Mouse (Mus musculus): Measurements from ENCODE around the gene Lrrc43. TPM values are rescaled to one million over a fixed set of nuclear protein-coding genes. Genes with fewer than 3 reads are reported as not detected.
A peak's percentile ranks its signal among the peaks of the same experiment; 100 is the strongest.
"Not testable (repeated sequence)": the region's sequence is repeated elsewhere in the genome, so short reads cannot be mapped to it uniquely, and the experiment has no call there.

Gene Lrrc43
- total RNA-seq (2022): not detected

GRCm38 (mm10) chr5:123489112-123489785 is at the start of gene Lrrc43, which contains the start of gene Il31:
Gene Lrrc43 (plus strand): TSS chr5:123489305.
Gene Il31 (minus strand): TSS chr5:123489489.
- no peak for DNase-seq

GRCm38 (mm10) chr5:123439312-123439711 is 49.8 kb upstream of the Lrrc43 start:
- DNase-seq: no peak

GRCm38 (mm10) chr5:123439941-123440340 is 49.2 kb upstream of the Lrrc43 start:
- no peak for DNase-seq

GRCm38 (mm10) chr5:123440664-123441063 is 48.4 kb upstream of the Lrrc43 start:
- no peak for DNase-seq

GRCm38 (mm10) chr5:123442283-123442682 is 46.8 kb upstream of the Lrrc43 start:
- no peak for DNase-seq

- DNase-seq: peak; percentile 36
These were observed 45.0 kb upstream of the Lrrc43 start for GRCm38 (mm10) chr5:123444069-123444468.

- no peak for DNase-seq
These were observed 44.2 kb upstream of the Lrrc43 start for GRCm38 (mm10) chr5:123444849-123445334.

GRCm38 (mm10) chr5:123451886-123452285 is 37.2 kb upstream of the Lrrc43 start:
- no peak for DNase-seq

- no peak for DNase-seq
These were observed 27.7 kb upstream of the Lrrc43 start for GRCm38 (mm10) chr5:123461420-123461819.

- DNase-seq: no peak
These were observed 24.5 kb upstream of the Lrrc43 start for GRCm38 (mm10) chr5:123464638-123465037.

- no peak for DNase-seq
These were observed 18.2 kb upstream of the Lrrc43 start for GRCm38 (mm10) chr5:123470784-123471400.

GRCm38 (mm10) chr5:123473817-123474216 is 15.3 kb upstream of the Lrrc43 start:
- DNase-seq: no peak

- no peak for DNase-seq
These were observed 1.3 kb upstream of the Lrrc43 start for GRCm38 (mm10) chr5:123487659-123488395.

GRCm38 (mm10) chr5:123489935-123490334 is 830 bp downstream of the Lrrc43 start:
- no peak for DNase-seq

- DNase-seq: peak; percentile 39
These were observed 10.6 kb downstream of the Lrrc43 start for GRCm38 (mm10) chr5:123499717-123500116.

- no peak for DNase-seq
These were observed 12.9 kb downstream of the Lrrc43 start for GRCm38 (mm10) chr5:123501973-123502372.

- peak; percentile 75 for DNase-seq
These were observed 19.0 kb downstream of the Lrrc43 start for GRCm38 (mm10) chr5:123507936-123508723.

GRCm38 (mm10) chr5:123508921-123509320 is 19.8 kb downstream of the Lrrc43 start:
- DNase-seq: no peak

- DNase-seq: no peak
These were observed 21.1 kb downstream of the Lrrc43 start, which contains the start of gene B3gnt4 for GRCm38 (mm10) chr5:123510160-123510559. Gene B3gnt4 (plus strand): TSS chr5:123510460.

- DNase-seq: not testable (repeated sequence)
These were observed 22.3 kb downstream of the Lrrc43 start for GRCm38 (mm10) chr5:123511426-123511825.

- DNase-seq: no peak
These were observed 23.0 kb downstream of the Lrrc43 start for GRCm38 (mm10) chr5:123512102-123512501.

- DNase-seq: no peak
These were observed 25.8 kb downstream of the Lrrc43 start for GRCm38 (mm10) chr5:123514871-123515270.

Measured in adrenal gland, adult 8-10 months (tissue).